Mouse (Mus musculus): ENCODE results near the gene Trim71.

- no peak for TF ChIP-seq MYOG (IDR thresholded peaks at IDR 0.05; ENCODE audit: control insufficient read depth, extremely low read depth, insufficient read length)
- TF ChIP-seq CTCF (IDR thresholded peaks at IDR 0.05; ENCODE audit: control insufficient read depth, insufficient read depth, insufficient read length) = no peak
Measured at GRCm38 (mm10) chr9:114560141-114560540, 4.0 kb downstream of the Trim71 start.
